Mouse (Mus musculus) NIH3T3 (cell line): Measurements from ENCODE around the gene Trappc10.

Source experiments
- DNase-seq: peaks from one replicate; pipeline ENCODE4 v3.0.0-alpha.2; 2012; ENCODE audit warnings: low read depth

Trappc10 gene

DNA sequence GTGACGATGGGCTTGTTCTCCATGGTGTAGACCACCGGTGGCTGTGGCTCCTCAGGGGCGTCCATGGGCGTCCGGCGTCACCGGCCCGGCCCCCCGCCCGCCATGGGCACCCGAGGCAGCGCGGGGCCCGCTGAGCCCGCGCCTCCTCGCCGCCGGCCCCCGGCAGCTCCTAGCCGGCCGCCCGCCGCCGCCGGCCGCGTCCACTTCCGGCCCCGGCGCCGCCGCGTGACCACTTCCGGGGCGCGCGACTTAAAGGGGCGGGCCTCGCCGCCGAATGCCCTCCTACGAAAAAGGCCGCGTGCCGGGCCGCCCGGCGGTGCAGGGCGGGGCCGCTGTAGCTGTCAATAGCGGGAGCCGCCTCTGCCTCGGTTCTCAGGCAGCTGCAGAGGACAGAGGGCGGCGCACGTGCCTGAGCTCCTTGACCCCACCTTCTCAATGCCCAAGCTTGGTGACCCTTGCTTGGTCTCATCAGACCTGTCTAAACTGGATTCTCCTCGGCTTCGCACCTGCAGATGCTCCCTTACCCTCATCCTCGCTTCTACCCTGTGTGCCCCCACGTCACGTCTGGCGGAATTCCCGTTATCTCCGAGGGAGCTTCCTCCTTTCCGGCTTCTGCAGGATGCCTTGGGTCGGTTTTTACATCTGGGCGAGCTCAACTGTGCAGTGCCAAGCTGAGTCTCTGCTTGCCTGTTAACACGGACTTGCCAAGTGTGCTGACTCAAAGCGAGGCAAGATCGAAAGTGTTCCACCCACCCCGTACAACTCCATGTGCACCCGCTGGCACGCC is at the start of gene Trappc10:
Trappc10 (minus strand) TSS at position 204 of the 787 bp plus-strand sequence.
- DNase-seq: peak; percentile 92

DNA sequence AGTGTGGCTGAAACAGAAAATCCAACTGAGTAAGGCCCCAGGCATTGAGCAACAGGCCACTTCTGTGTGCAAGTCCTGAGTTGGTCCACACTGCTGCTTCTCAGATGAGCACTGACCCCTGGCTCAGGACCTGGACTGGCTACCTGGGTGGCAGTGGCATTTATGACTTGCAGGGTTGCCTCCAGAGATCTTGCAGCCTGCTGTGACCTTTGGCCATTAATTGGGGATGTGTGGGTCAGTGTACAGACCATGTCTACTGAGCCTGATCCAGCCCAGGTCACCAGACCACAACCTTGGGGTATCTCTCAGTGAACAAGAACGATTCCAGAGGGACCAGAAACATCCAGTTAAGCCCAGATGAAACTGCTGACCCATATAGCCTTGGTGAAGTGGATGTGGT is 49.1 kb upstream of the Trappc10 start:
- DNase-seq: no peak

DNA sequence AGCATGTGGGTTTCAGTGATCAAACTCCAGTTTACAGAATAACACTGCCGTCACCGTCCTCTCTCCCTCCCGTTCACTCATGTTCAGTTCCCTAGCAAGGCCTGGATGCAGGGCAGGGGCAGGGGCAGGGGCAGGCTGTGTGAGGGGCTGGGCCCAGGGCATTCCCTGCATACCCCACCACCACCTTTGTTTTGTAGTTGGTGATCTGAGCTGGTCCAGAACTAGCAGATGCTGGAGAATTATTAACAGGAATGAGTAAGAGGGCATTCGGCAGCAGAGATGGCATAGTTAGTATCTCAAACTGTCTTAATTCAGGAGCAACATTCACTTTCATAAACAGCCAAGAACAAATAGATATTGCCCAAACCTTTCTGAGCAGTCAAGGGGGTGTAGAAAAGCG is 47.9 kb upstream of the Trappc10 start:
- no peak for DNase-seq

DNA sequence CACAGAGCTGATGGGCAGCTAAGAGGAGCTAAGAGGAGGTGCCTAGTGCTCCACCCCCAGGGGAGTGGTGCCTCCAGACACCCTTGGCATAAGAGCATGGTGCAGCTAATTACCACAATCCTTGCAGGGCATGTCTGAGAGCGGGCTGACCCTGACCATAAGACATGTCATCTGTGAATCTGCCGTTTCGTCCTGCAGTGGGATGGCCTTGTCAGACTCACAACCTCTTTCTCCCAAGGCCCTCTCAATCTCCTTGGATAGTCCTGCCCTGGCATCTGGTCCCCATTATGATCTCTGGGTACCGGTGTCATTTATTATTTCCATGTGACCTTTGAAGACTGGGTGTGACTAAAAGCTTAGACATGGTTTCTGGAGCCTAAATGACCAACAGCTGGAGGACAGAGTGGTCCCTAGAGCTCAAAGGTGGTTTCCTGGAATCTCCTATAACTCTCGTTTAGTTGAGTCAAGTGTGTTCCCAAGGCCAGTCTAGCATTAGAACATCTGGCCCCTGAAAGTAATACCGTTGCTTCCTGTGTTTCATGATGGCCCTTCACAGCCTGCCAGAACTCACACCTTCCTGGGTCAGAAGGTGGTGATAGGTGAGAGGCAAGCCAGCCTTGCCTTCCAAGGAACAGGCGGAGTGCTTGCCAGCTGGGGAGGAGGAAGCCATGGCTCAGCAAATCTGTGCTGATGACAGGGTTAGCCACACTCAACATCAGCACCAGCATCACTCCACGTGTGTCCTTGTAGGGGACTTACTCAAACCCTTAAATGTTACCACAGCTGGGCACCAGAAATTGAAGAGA is 46.5 kb upstream of the Trappc10 start:
- peak; percentile 15 for DNase-seq

DNA sequence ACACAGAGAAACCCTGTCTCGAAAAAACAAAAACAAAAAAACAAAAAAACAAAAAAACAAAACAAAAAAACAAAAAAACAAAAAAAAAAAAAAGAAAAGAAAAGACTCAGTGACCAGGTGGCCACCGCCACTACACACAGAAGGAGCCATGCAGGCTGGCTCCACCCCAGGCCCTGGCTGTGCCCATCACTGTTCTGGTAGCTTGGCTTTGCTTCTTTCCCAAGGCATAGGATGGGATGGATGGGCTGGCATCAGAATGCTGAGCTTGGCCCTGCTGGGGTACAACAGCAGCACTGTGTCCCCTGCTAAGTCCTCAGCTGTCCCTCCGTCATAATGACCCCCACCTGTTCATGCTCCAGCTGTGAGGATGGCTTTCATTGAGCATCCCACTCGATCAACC is 44.5 kb upstream of the Trappc10 start:
- DNase-seq: no peak

DNA sequence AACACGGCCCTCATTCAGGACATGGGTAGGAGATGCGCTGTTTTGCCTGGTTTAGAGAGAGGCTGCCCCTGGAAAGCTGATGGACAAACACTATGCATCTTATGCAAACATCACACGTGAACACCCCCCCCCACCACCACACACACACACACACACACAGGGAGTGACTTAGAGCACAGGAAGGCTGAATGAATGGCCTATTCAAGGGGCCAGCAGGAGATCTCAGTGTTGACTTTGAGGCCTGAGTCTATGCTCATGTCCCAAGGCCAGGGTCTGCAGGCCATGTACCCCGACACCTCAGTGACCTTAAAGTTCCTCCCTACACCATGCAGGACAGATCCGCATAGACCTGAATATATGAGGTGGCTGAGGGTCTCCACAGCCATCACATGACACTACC is 43.7 kb upstream of the Trappc10 start:
- no peak for DNase-seq

DNA sequence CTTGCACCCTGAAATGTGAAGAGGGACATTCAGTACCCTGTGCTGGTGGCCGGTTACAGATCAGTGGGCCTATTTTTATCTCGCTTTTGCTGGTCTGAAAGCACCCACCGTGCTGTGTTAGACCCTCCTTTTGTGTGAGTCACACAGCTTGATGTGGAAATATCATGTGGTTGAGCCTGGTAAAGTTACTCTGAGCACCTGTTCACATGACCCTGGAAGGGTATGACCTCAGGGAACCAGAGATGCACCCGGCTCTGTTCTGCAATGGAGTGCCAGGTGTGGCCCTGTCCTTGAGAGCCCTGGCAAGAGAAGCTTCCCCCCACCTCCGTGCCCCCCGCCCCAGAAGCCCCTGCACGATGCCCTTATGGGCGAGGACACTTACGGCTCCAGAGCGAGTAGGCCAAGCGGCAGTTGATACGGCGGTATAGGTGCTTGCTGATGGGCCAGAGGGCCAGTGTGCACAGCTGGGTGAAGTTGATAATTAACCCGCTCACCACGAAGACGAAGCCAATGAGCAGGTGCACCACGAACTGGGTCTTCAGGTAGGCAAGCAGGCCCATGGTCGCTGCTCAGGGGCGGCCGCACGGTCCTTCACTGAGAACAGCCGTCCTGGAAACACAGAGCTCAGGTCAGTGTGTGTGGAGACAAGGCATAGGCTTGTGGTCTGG is 43.2 kb upstream of the Trappc10 start:
- DNase-seq: no peak

DNA sequence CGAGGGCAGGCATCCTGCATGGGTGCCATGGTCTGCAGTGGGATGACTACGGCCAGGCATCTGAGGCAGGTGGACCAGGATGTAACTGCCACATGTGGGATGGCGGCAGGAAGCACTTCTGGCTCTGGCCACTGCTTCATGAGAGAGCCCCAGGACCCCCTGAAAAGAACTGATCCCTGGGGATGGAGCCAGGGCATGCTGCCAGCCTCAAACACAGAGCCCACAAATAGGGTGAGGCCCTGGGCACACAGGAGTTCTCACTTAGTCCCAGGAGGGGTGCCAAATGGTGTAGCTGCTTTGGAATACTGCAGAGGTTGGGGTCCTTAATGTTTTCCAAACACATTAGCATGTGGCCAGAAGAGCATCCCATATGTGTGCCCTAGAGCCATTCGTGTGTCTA is 41.5 kb upstream of the Trappc10 start:
- no peak for DNase-seq

DNA sequence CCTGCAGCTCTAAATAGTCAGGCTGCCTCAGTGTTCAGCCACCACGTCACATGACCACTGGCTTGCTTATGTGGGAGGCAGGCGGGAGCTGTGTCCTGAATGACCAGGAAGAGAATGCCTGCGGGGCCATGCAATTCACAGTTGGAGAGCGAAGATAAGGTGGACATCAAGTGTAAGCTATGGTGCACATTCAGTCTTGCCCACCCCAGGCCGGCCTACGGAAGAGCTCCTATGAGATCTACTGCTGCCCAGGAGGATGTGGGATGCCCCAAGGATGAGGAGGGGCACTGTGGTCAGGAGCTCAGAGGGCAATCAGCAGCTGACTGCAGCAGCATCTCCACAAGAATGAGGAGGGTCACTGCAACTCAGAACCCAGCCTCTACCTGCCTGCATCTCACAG is 41.0 kb upstream of the Trappc10 start:
- DNase-seq: no peak

DNA sequence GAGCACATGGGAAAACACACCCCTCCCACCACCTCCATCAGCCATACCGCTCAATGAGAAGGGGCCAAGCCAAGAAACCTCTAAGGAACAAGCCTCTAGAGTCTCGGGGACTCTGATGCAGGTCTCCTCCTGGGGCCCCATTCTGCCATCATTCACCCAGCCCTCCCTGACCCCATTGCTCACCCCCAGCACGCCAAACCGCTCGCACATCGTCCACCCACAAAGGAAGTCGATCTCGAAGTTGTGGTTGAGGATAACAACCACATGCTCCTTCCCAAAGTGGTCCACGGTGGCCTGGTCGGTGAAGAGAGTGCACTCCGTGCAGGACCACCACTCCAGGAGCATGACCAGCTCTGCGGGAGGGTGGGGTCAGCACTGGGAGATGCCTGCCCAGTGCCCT is 40.4 kb upstream of the Trappc10 start:
- DNase-seq: no peak

DNA sequence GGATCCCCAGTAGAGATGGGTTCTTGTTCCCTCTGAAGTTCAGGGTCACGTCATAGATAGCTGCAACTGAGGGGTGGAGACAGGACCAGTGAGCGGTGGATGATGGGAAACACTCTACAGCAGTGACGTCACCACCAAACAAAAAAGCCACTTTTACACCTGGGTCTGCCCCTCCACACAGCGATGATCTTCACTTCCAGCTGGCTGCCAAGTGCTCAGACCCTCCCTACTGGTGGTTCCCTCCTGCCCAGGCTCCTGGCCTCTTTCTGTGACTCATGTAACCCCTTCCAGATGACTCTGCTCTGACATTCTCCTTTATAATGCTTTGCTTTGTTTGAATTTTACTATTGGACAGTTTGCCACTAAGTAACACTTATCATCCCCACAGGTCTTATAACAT is 38.0 kb upstream of the Trappc10 start:
- DNase-seq: peak; percentile 52

DNA sequence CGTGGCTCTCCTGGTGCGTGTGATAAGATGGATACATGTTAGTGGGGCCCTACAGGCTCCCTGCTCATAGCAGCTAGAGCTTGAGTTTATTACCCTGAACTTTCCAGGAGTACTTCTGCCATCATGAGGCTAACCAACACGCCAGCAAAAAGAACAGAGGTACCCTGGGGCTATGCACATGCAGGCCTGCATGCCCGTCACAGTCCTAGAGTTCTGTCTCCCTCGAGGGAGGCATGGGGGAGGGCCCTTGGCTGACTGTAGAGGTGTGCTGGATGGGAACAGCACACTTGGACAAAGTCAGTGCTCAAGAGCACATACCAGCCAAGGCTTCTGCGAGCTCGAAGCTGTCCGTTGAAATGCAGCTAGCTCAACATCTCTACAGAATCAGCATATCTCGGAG is 36.0 kb upstream of the Trappc10 start:
- DNase-seq: no peak

DNA sequence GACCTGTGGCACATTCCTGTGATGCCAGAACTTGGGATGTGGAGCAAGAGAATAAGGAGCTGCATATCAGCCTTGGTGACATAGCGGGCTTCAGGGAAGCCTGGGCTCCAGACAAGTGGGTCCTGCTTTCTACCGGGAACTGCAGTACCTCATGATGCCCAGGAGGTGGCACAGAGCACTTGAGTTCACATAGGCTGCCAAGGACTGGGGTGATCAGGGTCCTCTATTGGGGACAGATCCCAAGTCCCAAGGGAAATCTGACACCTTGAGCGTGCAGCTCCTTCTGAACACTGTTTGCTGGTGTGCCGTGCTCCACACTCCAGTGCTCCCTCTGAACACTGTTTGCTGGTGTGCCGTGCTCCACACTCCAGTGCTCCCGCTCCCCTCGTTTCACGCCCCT is 34.8 kb upstream of the Trappc10 start:
- peak; percentile 83 for DNase-seq

DNA sequence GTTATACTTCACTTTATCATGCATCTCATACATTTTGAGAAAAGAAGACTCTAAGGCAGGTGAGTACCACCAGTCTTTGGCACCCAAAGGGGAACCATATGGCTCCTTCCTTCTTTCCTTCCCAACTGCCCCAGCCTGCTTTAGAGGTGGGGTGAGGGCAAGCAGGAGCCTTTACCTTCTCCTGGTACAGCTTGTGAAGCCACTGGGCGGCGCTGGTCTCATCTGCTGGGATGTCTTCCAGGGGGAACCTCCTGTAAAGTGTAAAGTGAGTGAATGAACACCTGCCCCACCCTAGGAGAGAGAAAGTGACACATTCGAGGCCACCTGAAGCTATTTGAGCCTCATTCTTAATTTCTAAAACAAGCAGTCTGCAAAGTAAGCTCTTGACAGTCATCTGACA is 33.4 kb upstream of the Trappc10 start:
- peak; percentile 32 for DNase-seq

DNA sequence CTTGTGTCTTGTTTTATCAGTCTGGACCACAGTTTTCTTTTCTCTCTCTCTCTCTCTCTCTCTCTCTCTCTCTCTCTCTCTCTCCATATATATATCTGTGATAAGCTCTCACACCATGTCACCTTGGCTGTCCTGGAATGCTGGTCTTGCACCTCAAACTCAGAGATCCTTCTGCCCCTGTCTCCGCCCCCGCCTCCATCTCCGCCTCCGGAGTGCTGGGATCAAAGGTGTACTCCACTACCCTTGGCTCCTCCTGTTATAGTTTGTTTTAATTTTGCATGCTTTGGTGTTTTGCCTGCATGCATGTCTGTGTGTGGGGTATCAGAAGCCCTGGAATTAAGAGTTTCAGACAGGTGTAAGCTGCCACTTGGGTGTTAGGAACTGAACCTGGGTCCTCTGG is 31.8 kb upstream of the Trappc10 start:
- DNase-seq: no peak

DNA sequence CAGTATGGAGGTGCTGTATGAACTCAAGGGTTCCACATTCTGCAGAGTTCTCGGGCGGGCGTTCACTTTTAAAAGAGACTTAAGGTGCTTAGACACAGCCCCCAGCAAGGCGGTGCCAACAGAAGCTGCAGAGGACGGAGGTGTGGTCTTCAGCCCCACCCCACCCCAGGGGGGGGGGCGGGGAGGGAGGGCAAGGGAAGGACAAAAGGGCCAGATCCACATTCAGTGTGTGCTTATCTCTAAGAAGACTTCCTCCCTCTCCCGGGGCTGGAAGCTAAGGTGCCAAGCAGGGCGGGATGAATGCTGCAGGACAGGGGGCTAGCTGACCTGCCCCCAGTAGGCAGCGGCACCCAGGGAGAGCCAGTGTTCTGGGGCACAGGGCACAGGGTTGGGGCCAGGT is 28.5 kb upstream of the Trappc10 start:
- DNase-seq: no peak

DNA sequence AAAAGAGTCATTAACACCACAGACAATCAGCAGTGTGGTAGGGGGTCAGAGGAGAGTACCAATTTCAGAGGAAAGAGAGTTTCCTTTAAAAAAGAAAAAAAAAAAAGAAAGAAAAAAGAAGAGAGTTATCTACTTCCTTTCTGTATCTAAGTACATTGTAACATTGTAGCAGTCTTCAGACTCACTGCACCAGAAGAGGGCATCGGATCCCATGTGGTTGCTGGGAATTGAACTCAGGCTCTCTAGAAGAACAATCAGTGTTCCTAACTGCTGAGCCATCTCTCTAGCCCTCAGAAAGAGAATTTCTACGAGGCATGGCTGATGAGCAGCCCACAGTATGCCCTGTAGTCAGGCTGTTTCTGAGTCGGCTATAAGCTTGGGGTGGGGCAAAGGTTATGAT is 21.4 kb upstream of the Trappc10 start:
- DNase-seq: peak; percentile 60

DNA sequence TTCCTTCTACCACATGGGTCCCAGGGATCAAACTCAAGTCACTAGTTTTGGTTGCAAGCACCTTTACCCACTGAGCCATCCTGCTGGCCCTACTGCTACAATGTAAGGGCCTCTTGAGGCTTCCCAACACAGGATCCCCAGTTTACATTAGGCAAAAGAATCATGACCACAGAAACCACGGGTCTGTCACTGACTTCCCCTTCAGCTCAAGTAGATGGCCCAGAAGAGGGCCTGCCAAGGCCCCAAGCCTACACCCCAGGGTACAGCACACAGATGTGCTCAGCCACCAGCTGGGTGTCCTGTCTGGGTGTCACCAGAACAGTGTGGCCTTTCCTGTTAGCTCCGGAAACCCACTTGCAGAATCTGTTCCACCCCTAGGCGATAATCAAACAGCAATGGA is 20.3 kb upstream of the Trappc10 start:
- no peak for DNase-seq

DNA sequence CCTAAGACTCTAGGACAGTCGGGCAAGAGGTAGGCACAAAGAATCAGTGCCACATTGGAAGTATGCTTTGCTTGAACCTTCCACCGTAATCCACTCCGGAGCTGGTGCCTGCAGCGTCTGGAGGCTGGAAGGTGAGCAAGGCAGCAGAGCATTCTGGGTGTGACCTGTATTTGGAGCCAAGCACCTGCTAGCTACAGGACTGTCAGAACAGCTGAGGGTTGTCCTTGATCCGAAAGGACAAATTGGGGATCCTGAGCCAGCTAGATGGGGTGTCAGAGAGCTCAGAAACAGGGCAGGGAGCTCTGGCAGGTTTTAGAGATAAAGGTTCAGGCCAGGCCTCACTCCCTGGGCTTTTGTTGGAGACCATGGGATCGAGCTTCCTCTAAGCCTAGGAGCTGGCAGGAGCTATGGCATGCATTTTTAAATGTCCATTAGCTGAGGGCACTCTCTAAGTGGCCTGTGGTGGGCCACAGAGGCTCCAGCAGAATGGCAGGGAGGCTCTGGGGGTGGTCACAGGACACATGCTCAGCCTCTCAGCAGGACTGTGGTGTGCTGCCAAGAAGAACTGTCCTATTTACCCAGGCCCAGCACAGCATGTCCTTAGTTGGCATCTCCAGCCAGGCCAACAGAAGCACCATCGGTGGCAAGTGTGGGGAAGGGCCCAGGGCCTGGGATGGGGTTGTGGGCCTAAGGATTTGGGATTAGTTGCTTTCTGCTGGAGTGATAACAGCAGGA is 16.6 kb upstream of the Trappc10 start:
- no peak for DNase-seq

DNA sequence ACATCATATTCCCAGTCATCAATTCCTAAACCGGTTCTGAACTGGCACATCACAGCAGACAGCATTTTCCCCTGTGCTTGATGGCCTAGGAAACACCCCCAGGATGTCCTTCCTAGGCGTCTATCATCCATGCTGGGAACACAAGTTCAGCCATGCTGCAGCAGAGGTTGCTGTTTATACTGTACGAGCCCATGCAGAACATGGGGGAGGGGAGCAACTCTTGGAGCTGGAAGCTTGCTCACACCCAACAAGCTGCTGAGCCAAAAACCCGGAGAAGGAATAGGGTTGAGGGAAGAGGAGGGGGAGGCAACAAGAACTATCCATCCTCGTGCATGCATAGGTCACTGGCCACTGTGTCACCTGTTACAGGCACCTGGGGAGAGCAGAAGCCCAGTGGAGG is 15.9 kb upstream of the Trappc10 start:
- DNase-seq: peak; percentile 40

DNA sequence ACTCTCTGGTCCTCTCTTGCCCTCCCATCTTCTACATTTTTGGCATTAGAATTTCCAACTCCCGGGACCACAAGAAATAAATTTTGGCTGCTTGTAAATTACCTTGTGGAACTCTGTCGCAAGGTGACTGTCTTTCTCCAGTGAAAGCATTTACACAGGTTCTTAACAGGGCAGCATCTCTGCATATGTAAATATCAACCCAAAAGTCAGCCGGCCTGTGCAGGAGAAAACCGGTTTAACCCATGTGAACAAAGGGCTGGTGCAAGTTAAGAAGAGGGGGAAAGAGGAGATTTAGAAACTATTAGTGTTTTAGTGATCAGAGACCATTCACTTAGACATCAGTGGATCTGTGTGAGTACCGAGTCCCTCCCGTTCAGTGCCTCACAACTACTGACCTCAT is 15.3 kb upstream of the Trappc10 start:
- DNase-seq: no peak

DNA sequence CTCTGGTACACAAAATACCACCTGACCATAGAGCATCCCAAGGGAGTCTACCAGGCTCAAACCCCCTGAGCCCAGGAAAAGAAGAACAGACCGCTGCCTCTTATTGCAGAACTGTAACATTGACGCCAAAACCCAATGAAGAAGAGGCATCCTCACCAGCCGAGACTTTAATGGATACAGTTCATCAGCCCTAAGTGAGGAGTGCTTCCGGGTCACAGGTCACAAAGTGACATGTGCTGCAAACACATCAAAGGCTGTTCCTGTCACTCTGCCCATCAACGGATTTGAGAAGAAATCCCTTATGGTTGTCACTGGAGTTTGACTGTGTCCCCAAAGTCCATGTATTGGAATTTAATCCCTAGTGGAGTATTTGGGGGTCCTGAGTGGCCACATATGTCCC is 14.8 kb upstream of the Trappc10 start:
- DNase-seq: no peak
